Comparison of ENCODE assay signal across 21 mouse cellular contexts in the genomic region with DNA sequence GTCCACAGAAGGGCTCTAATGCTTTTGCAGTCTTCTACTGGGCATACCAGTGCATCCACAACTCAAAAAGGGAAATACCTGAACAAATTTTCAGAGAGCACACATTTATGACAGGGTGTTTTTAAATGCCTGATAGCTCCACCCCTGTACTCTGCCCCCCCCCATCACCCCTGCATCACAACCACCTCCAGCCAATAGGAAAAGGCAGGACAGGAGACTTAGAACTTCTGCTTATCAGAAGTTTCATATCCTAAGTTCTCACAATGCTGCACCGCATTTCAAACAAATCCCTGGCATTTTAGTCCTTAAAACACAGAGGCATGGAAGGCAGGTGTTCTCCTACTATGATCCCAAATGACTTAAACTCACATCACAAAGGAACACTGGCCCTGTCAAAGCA.
"Had no signal": no experiment of that assay in that cellular context is flagged by ENCODE, and none has a peak within 500 bp of the region (broad histone marks: within the 10 kb centered on the region; RNA-seq: fewer than 3 reads in every experiment).

No protein-coding gene starts in this region.

- H3K4me1 ChIP-seq: liver, embryonic 15.5 days; lung, embryonic 15.5 days; midbrain, embryonic 13.5 days; midbrain, embryonic 15.5 days; neural tube, embryonic 13.5 days; neural tube, embryonic 15.5 days had no signal

- H3K27ac ChIP-seq: liver, embryonic 15.5 days; macrophage; midbrain, embryonic 13.5 days; midbrain, embryonic 15.5 days; neural tube, embryonic 13.5 days; neural tube, embryonic 15.5 days had no signal

- H3K36me3 ChIP-seq: liver, embryonic 15.5 days; lung, embryonic 15.5 days; midbrain, embryonic 13.5 days; midbrain, embryonic 15.5 days; neural tube, embryonic 13.5 days; neural tube, embryonic 15.5 days had no signal

- H3K9me3 ChIP-seq: liver, embryonic 15.5 days; lung, embryonic 15.5 days; midbrain, embryonic 13.5 days; midbrain, embryonic 15.5 days; neural tube, embryonic 13.5 days; neural tube, embryonic 15.5 days had no signal

- H3K27me3 ChIP-seq: liver, embryonic 15.5 days; lung, embryonic 15.5 days; megakaryocyte, embryonic 14.5 days; midbrain, embryonic 13.5 days; midbrain, embryonic 15.5 days; neural tube, embryonic 13.5 days; neural tube, embryonic 15.5 days had no signal

- DNase-seq: liver, postnatal 0 days; lung, adult 2 months; lung, postnatal 14 days; retina, postnatal 1 day; right cerebral cortex, adult 18-20 months; right cerebral cortex, postnatal 25 days; right cerebral cortex, postnatal 4 days; spleen, adult 18-20 months; thymus, adult 18-20 months; thymus, postnatal 14 days; thymus, postnatal 36 days had no signal

- H3K4me2 ChIP-seq: liver, embryonic 15.5 days; lung, embryonic 15.5 days; midbrain, embryonic 11.5 days; midbrain, embryonic 13.5 days; midbrain, embryonic 15.5 days; neural tube, embryonic 13.5 days; neural tube, embryonic 15.5 days had no signal

- H3K9ac ChIP-seq: liver, embryonic 15.5 days; liver, postnatal 0 days; lung, embryonic 15.5 days; midbrain, embryonic 13.5 days; midbrain, embryonic 15.5 days; neural tube, embryonic 13.5 days; neural tube, embryonic 15.5 days had no signal

- ATAC-seq: liver, postnatal 0 days; lung, postnatal 0 days; midbrain, embryonic 13.5 days; midbrain, embryonic 15.5 days had no signal

- H3K4me3 ChIP-seq: liver, embryonic 15.5 days; lung, embryonic 15.5 days; midbrain, embryonic 13.5 days; midbrain, embryonic 15.5 days; neural tube, embryonic 13.5 days; neural tube, embryonic 15.5 days had no signal
